Mouse (Mus musculus) 3T3-L1 (cell line): Measurements from ENCODE around the gene Dag1.
"Not testable (repeated sequence)": the region's sequence is repeated elsewhere in the genome, so short reads cannot be mapped to it uniquely, and the experiment has no call there.

Experiments
- DNase-seq: peaks from one replicate; pipeline ENCODE4 v3.0.0-alpha.2; 2015; ENCODE audit warnings: low read depth, low spot score

Dag1 gene

GRCm38 (mm10) chr9:108263690-108264190 is at the start of gene Dag1:
Gene Dag1 (minus strand): TSS chr9:108263958.
- peak; percentile 93 for DNase-seq

GRCm38 (mm10) chr9:108308141-108308540 is 44.4 kb upstream of the Dag1 start:
- no peak for DNase-seq

GRCm38 (mm10) chr9:108307021-108307807 is 43.5 kb upstream of the Dag1 start:
- DNase-seq, result peak; percentile 39

- peak; percentile 60 for DNase-seq
These were observed 42.8 kb upstream of the Dag1 start for GRCm38 (mm10) chr9:108306571-108306980.

- DNase-seq, result peak; percentile 99
These were observed 42.1 kb upstream of the Dag1 start, which contains the start of the genes Rhoa and Tcta for GRCm38 (mm10) chr9:108305629-108306520. Gene Rhoa (plus strand): TSS chr9:108306129. Gene Tcta (minus strand): TSS chr9:108306160.

- no peak for DNase-seq
These were observed 41.4 kb upstream of the Dag1 start for GRCm38 (mm10) chr9:108305170-108305569.

GRCm38 (mm10) chr9:108304716-108305115 is 41.0 kb upstream of the Dag1 start:
- no peak for DNase-seq

GRCm38 (mm10) chr9:108301853-108302252 is 38.1 kb upstream of the Dag1 start:
- no peak for DNase-seq

GRCm38 (mm10) chr9:108296453-108297355 is 32.9 kb upstream of the Dag1 start, which contains the start of gene Amt:
Gene Amt (plus strand): TSS chr9:108296853.
- no peak for DNase-seq

GRCm38 (mm10) chr9:108290773-108291172 is 27.0 kb upstream of the Dag1 start:
- no peak for DNase-seq

- peak; percentile 99 for DNase-seq
These were observed 26.4 kb upstream of the Dag1 start, which contains the start of gene Nicn1 for GRCm38 (mm10) chr9:108290016-108290750. Gene Nicn1 (plus strand): TSS chr9:108290429.

GRCm38 (mm10) chr9:108289347-108289746 is 25.6 kb upstream of the Dag1 start:
- no peak for DNase-seq

GRCm38 (mm10) chr9:108287526-108288238 is 23.9 kb upstream of the Dag1 start:
- DNase-seq, result not testable (repeated sequence)

GRCm38 (mm10) chr9:108284410-108284809 is 20.7 kb upstream of the Dag1 start:
- DNase-seq, result peak; percentile 92

- DNase-seq, result peak; percentile 91
These were observed 16.5 kb upstream of the Dag1 start for GRCm38 (mm10) chr9:108280071-108280828.

GRCm38 (mm10) chr9:108278697-108279450 is 15.1 kb upstream of the Dag1 start:
- peak; percentile 59 for DNase-seq

GRCm38 (mm10) chr9:108275331-108275659 is 11.5 kb upstream of the Dag1 start:
- peak; percentile 36 for DNase-seq
